Mouse (Mus musculus): ENCODE measurements at regions not wholly inside any gene's neighbourhood (a gene's known extent, or its start where the extent isn't known, plus 50 kb on each side); places are given as distances from the start of the nearest gene placed in this dataset.

GRCm38 (mm10) chr1:157016625-157017024 lies 77.2 kb upstream of the Ralgps2 start:
- no peak overlapping the region for H3K4me2 ChIP-seq (ENCODE audit: low read length)
- no peak overlapping the region for H3K27ac ChIP-seq (ENCODE audit: low read length)
- no peak for ATAC-seq
- H3K9ac ChIP-seq (replicated peaks; ENCODE audit: low read depth, low read length): no peak overlapping the region
- no peaks in the 10 kb centered on the region for H3K27me3 ChIP-seq (replicated peaks; ENCODE audit: control insufficient read depth, insufficient read depth, low read length)
- no peak overlapping the region for H3K4me3 ChIP-seq (replicated peaks; ENCODE audit: low read length)
- 44% methylated on average over 8 of the region's 8 CpGs for WGBS
- H3K4me1 ChIP-seq (replicated peaks; ENCODE audit: control insufficient read depth, insufficient read depth, low read length): no peaks in the 10 kb centered on the region
- H3K9me3 ChIP-seq (ENCODE audit: control insufficient read depth, low read length): no peaks in the 10 kb centered on the region
- H3K36me3 ChIP-seq (ENCODE audit: control insufficient read depth, insufficient read depth): no peaks in the 10 kb centered on the region

GRCm38 (mm10) chr1:157014532-157015497 lies 75.4 kb upstream of the Ralgps2 start:
- Histone ChIP-seq H3K4me2 (ENCODE audit: low read length) (no peak overlapping the region), H3K9ac (replicated peaks; ENCODE audit: low read depth, low read length) (no peak overlapping the region), H3K36me3 (ENCODE audit: control insufficient read depth, insufficient read depth) (no peaks in the 10 kb centered on the region), H3K4me3 (replicated peaks; ENCODE audit: low read length) (no peak overlapping the region), H3K9me3 (ENCODE audit: control insufficient read depth, low read length) (no peaks in the 10 kb centered on the region), H3K4me1 (replicated peaks; ENCODE audit: control insufficient read depth, insufficient read depth, low read length) (no peaks in the 10 kb centered on the region), H3K27ac (ENCODE audit: low read length) (no peak overlapping the region), H3K27me3 (replicated peaks; ENCODE audit: control insufficient read depth, insufficient read depth, low read length) (no peaks in the 10 kb centered on the region)
- no peak for ATAC-seq
- 90% methylated on average over 17 of the region's 17 CpGs for whole genome bisulfite sequencing

GRCm38 (mm10) chr1:157013669-157014048 lies 74.2 kb upstream of the Ralgps2 start:
- H3K27me3 ChIP-seq (replicated peaks; ENCODE audit: control insufficient read depth, insufficient read depth, low read length): no peaks in the 10 kb centered on the region
- no peak overlapping the region for H3K4me3 ChIP-seq (replicated peaks; ENCODE audit: low read length)
- no peak for ATAC-seq
- H3K4me1 ChIP-seq (replicated peaks; ENCODE audit: control insufficient read depth, insufficient read depth, low read length): no peaks in the 10 kb centered on the region
- H3K36me3 ChIP-seq (ENCODE audit: control insufficient read depth, insufficient read depth): no peaks in the 10 kb centered on the region
- 78% methylated on average over 7 of the region's 7 CpGs for WGBS
- H3K9ac ChIP-seq (replicated peaks; ENCODE audit: low read depth, low read length): no peak overlapping the region
- no peak overlapping the region for H3K27ac ChIP-seq (ENCODE audit: low read length)
- no peaks in the 10 kb centered on the region for H3K9me3 ChIP-seq (ENCODE audit: control insufficient read depth, low read length)
- no peak overlapping the region for H3K4me2 ChIP-seq (ENCODE audit: low read length)

- 70% methylated on average over 7 of the region's 7 CpGs for WGBS
Measured at GRCm38 (mm10) chr1:157012950-157013668, 73.7 kb upstream of the Ralgps2 start.

GRCm38 (mm10) chr1:157011226-157011625 lies 71.8 kb upstream of the Ralgps2 start:
- ATAC-seq: no peak
- no peaks in the 10 kb centered on the region for H3K9me3 ChIP-seq (ENCODE audit: control insufficient read depth, low read length)
- H3K4me3 ChIP-seq (replicated peaks; ENCODE audit: low read length): no peak overlapping the region
- H3K4me1 ChIP-seq (replicated peaks; ENCODE audit: control insufficient read depth, insufficient read depth, low read length): no peaks in the 10 kb centered on the region
- 90% methylated on average over 6 of the region's 6 CpGs for WGBS
- no peaks in the 10 kb centered on the region for H3K36me3 ChIP-seq (ENCODE audit: control insufficient read depth, insufficient read depth)
- no peak overlapping the region for H3K4me2 ChIP-seq (ENCODE audit: low read length)
- no peak overlapping the region for H3K9ac ChIP-seq (replicated peaks; ENCODE audit: low read depth, low read length)
- no peak overlapping the region for H3K27ac ChIP-seq (ENCODE audit: low read length)
- H3K27me3 ChIP-seq (replicated peaks; ENCODE audit: control insufficient read depth, insufficient read depth, low read length): no peaks in the 10 kb centered on the region

More at GRCm38 (mm10) chr1:157012950-157013668, 73.7 kb upstream of the Ralgps2 start:
- no peak overlapping the region for H3K4me2 ChIP-seq (ENCODE audit: low read length)
- no peaks in the 10 kb centered on the region for H3K27me3 ChIP-seq (replicated peaks; ENCODE audit: control insufficient read depth, insufficient read depth, low read length)
- no peak overlapping the region for H3K27ac ChIP-seq (ENCODE audit: low read length)
- H3K9ac ChIP-seq (replicated peaks; ENCODE audit: low read depth, low read length): no peak overlapping the region
- no peaks in the 10 kb centered on the region for H3K9me3 ChIP-seq (ENCODE audit: control insufficient read depth, low read length)
- no peak overlapping the region for H3K4me3 ChIP-seq (replicated peaks; ENCODE audit: low read length)
- no peaks in the 10 kb centered on the region for H3K4me1 ChIP-seq (replicated peaks; ENCODE audit: control insufficient read depth, insufficient read depth, low read length)
- ATAC-seq: no peak
- no peaks in the 10 kb centered on the region for H3K36me3 ChIP-seq (ENCODE audit: control insufficient read depth, insufficient read depth)

GRCm38 (mm10) chr1:157009427-157009826 lies 70.0 kb upstream of the Ralgps2 start:
- Histone ChIP-seq H3K4me1 (replicated peaks; ENCODE audit: control insufficient read depth, insufficient read depth, low read length) (no peaks in the 10 kb centered on the region), H3K9me3 (ENCODE audit: control insufficient read depth, low read length) (no peaks in the 10 kb centered on the region), H3K27me3 (replicated peaks; ENCODE audit: control insufficient read depth, insufficient read depth, low read length) (no peaks in the 10 kb centered on the region), H3K9ac (replicated peaks; ENCODE audit: low read depth, low read length) (no peak overlapping the region), H3K36me3 (ENCODE audit: control insufficient read depth, insufficient read depth) (no peaks in the 10 kb centered on the region), H3K27ac (ENCODE audit: low read length) (no peak overlapping the region), H3K4me3 (replicated peaks; ENCODE audit: low read length) (no peak overlapping the region), H3K4me2 (ENCODE audit: low read length) (no peak overlapping the region)
- ATAC-seq: no peak
- WGBS: 81% methylated on average over 9 of the region's 9 CpGs

GRCm38 (mm10) chr1:157007891-157008730 lies 68.7 kb upstream of the Ralgps2 start:
- 86% methylated on average over 4 of the region's 4 CpGs for WGBS
- Histone ChIP-seq H3K27me3 (replicated peaks; ENCODE audit: control insufficient read depth, insufficient read depth, low read length) (no peaks in the 10 kb centered on the region), H3K9ac (replicated peaks; ENCODE audit: low read depth, low read length) (no peak overlapping the region), H3K4me3 (replicated peaks; ENCODE audit: low read length) (no peak overlapping the region), H3K36me3 (ENCODE audit: control insufficient read depth, insufficient read depth) (no peaks in the 10 kb centered on the region), H3K27ac (ENCODE audit: low read length) (no peak overlapping the region), H3K4me1 (replicated peaks; ENCODE audit: control insufficient read depth, insufficient read depth, low read length) (no peaks in the 10 kb centered on the region), H3K4me2 (ENCODE audit: low read length) (no peak overlapping the region), H3K9me3 (ENCODE audit: control insufficient read depth, low read length) (no peaks in the 10 kb centered on the region)
- ATAC-seq: no peak

GRCm38 (mm10) chr1:157004312-157005074 lies 65.1 kb upstream of the Ralgps2 start:
- peaks cover 16% of the 10 kb centered on the region for H3K4me1 ChIP-seq (replicated peaks; ENCODE audit: control insufficient read depth, insufficient read depth, low read length)
- no peak overlapping the region for H3K9ac ChIP-seq (replicated peaks; ENCODE audit: low read depth, low read length)
- no peaks in the 10 kb centered on the region for H3K27me3 ChIP-seq (replicated peaks; ENCODE audit: control insufficient read depth, insufficient read depth, low read length)
- H3K4me3 ChIP-seq (replicated peaks; ENCODE audit: low read length): no peak overlapping the region
- no peaks in the 10 kb centered on the region for H3K36me3 ChIP-seq (ENCODE audit: control insufficient read depth, insufficient read depth)
- no peaks in the 10 kb centered on the region for H3K9me3 ChIP-seq (ENCODE audit: control insufficient read depth, low read length)
- 89% methylated on average over 16 of the region's 16 CpGs for WGBS
- H3K27ac ChIP-seq (ENCODE audit: low read length): no peak overlapping the region
- H3K4me2 ChIP-seq (ENCODE audit: low read length): no peak overlapping the region
- no peak for ATAC-seq
